Mouse (Mus musculus): Measurements from ENCODE around the gene Gm16503. TPM values are rescaled to one million over a fixed set of nuclear protein-coding genes. Genes with fewer than 3 reads are reported as not detected.

Gene Gm16503
- total RNA-seq, 1 experiment from 2014 or later = 1.1 TPM

Other genes with a start within 250 kb of the Gm16503 start
- 0.58 TPM in 1 of 2 replicates, not detected in the other for gene Zfp988, start 234.5 kb upstream of the Gm16503 start, total RNA-seq (2021)
- not detected in 2 replicates for gene Zfp978, start 178.9 kb upstream of the Gm16503 start, total RNA-seq (2021)
- 11.9 and 13.7 TPM in 2 replicates for gene Zfp982, start 47.8 kb upstream of the Gm16503 start, total RNA-seq (2021)
- 0.46 TPM in 1 of 2 replicates, not detected in the other for gene Zfp985, start 13.1 kb downstream of the Gm16503 start, total RNA-seq (2021)
- 3.6 and 3.7 TPM in 2 replicates for gene Zfp979, start 102.3 kb downstream of the Gm16503 start, total RNA-seq (2021)
- gene Zfp534, start 162.3 kb downstream of the Gm16503 start, total RNA-seq (2021) = 0.46 TPM in 1 of 2 replicates, not detected in the other

Data from adrenal gland, postnatal 25 days (tissue).